Comparison of ENCODE assay signal across 26 mouse cellular contexts in genomic region chr17:78710258-78710657, GRCm38 (mm10).
"Had no signal": no experiment of that assay in that cellular context is flagged by ENCODE, and none has a peak within 500 bp of the region (broad histone marks: within the 10 kb centered on the region; RNA-seq: fewer than 3 reads in every experiment).

No protein-coding gene starts in this region.

- DNase-seq: cerebellum, adult 9-11 months; cerebellum, postnatal 10 days; cerebellum, postnatal 14 days; cerebellum, postnatal 25 days; cerebellum, postnatal 36 days; embryo, embryonic 11 days; forebrain, postnatal 0 days; gastrocnemius, adult 2 months; gastrocnemius, postnatal 10 days; gastrocnemius, postnatal 14 days; gastrocnemius, postnatal 25 days; gastrocnemius, postnatal 36 days; heart, adult 11 months; heart, adult 18-20 months; heart, adult 2 months had no signal

- ATAC-seq: forebrain, embryonic 13.5 days; forebrain, embryonic 14.5 days; forebrain, embryonic 15.5 days; forebrain, embryonic 16.5 days; forebrain, postnatal 0 days had no signal

- H3K36me3 ChIP-seq: embryonic facial prominence, embryonic 12.5 days; embryonic facial prominence, embryonic 15.5 days; forebrain, embryonic 15.5 days had no signal

- H3K27ac ChIP-seq: embryonic facial prominence, embryonic 10.5 days; embryonic facial prominence, embryonic 12.5 days; embryonic facial prominence, embryonic 13.5 days; embryonic facial prominence, embryonic 15.5 days; forebrain, embryonic 10.5 days; forebrain, embryonic 12.5 days; forebrain, embryonic 13.5 days; forebrain, embryonic 15.5 days; gastrocnemius, adult 2 months; heart, adult 2 months had no signal

- H3K4me3 ChIP-seq: embryonic facial prominence, embryonic 10.5 days; embryonic facial prominence, embryonic 12.5 days; embryonic facial prominence, embryonic 13.5 days; embryonic facial prominence, embryonic 15.5 days; erythroblast, embryonic 14.5 days; forebrain, embryonic 10.5 days; forebrain, embryonic 12.5 days; forebrain, embryonic 13.5 days; forebrain, embryonic 15.5 days; gastrocnemius, adult 2 months; heart, adult 2 months had no signal

- H3K9me3 ChIP-seq: embryonic facial prominence, embryonic 12.5 days; embryonic facial prominence, embryonic 13.5 days; embryonic facial prominence, embryonic 15.5 days; forebrain, embryonic 15.5 days had no signal

- H3K27me3 ChIP-seq: embryonic facial prominence, embryonic 12.5 days; embryonic facial prominence, embryonic 13.5 days; embryonic facial prominence, embryonic 15.5 days; forebrain, embryonic 12.5 days; forebrain, embryonic 13.5 days; forebrain, embryonic 15.5 days had no signal

- H3K4me2 ChIP-seq: embryonic facial prominence, embryonic 12.5 days; embryonic facial prominence, embryonic 13.5 days; embryonic facial prominence, embryonic 15.5 days; forebrain, embryonic 12.5 days; forebrain, embryonic 13.5 days; forebrain, embryonic 15.5 days had no signal

- H3K9ac ChIP-seq: embryonic facial prominence, embryonic 12.5 days; embryonic facial prominence, embryonic 13.5 days; embryonic facial prominence, embryonic 15.5 days; forebrain, embryonic 12.5 days; forebrain, embryonic 13.5 days; forebrain, embryonic 15.5 days; forebrain, postnatal 0 days had no signal

- H3K4me1 ChIP-seq: embryonic facial prominence, embryonic 10.5 days; embryonic facial prominence, embryonic 12.5 days; embryonic facial prominence, embryonic 15.5 days; forebrain, embryonic 10.5 days; forebrain, embryonic 12.5 days; forebrain, embryonic 13.5 days; forebrain, embryonic 15.5 days had no signal
